Mouse (Mus musculus) spleen, adult 2 months (tissue): ENCODE measurements around the gene Aire.

Experiments used
- CTCF ChIP-seq: fragments of 200-500 bp; IDR thresholded peaks from 2 replicates; pipeline ENCODE4 v1.5.1; 2011; ENCODE audit warnings: mild to moderate bottlenecking, inconsistent platforms; ENCODE audit not compliant: insufficient read depth, insufficient read length, insufficient replicate concordance; ENCODE audit errors: extremely low read depth
- POLR2A ChIP-seq: fragments of 200-500 bp; IDR thresholded peaks from 2 replicates; pipeline ENCODE4 v1.6.1; 2011; ENCODE audit warnings: low read depth, low read length, inconsistent platforms

DNA sequence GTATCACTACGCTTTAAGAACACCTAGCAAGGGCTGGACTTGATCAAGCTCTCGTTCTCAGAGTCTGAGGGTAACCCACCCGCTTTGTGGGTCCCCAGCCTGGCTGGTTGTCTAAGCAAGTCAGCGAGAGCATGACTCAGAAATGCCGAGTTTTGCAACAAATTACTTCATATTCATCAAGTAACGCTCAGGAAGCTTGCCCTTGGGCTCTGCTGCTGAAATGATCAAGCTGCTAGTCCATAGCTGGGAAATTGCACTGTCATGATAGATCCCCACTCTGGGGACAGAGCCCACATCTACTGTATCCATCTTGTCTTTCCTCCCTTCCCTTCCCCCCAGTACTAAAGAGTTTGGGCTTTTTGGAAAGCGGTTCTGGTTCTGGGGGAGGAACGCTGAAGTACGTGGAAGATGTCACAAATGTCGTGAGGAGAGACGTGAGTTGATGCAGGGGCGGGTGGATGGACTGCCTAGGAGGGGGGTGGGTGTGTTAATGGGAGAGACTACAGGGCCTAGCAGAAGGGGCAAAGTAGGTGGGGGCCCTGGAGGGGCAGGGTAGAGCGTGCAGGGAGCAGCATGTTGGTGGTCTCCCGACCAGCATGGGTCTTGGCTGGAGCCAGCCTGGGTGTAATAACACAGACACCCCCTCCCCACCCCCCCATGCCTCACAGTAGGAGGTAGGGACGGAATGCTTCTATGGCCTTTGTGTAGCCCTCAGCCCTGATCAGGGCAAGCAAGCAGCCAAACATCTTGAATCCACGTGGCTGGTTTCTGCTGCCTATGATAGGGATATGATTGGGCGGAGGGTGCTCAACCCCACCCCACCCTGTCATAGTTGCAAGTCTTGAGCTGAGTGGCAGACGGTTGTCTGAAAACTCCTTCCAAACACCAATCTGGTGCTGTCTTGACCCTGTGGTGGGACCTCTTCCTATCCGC lies 11.5 kb upstream of the Aire start:
- no peak for TF ChIP-seq POLR2A
- TF ChIP-seq CTCF: no peak
